Mouse (Mus musculus): ENCODE data around the gene Madd.

The Madd gene

DNA sequence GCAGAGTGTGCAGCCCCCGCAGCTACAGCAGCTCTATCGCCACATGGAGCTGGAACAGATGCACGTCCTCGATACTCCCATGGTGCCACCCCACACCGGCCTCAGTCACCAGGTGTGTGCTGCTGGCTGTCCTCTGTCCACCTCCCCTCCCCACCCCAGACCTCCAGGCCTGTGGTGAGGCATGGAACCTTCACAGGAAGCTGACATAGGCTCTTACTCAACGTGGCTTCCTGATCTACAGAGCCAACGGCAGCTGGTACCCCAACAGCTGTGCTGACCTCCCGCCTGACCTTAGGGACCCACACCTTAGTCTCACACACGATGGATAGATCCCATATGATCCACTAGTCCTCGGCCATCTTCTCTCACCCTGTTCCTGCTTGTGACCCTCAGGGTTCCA, 70.3 kb downstream of the Madd start:
- in situ Hi-C loops (cut with MboI; ENCODE audit: low pct_unique_long_range_greater_than_20kb in 1 of 2, low sequenced_read_pairs in 2 of 2, unreplicated experiment in 1 of 2) = loop anchor here (5.0 to 25.0 kb wide), 4 partner anchors 79 to 374 kb away; no protein-coding TSS in a partner anchor

DNA sequence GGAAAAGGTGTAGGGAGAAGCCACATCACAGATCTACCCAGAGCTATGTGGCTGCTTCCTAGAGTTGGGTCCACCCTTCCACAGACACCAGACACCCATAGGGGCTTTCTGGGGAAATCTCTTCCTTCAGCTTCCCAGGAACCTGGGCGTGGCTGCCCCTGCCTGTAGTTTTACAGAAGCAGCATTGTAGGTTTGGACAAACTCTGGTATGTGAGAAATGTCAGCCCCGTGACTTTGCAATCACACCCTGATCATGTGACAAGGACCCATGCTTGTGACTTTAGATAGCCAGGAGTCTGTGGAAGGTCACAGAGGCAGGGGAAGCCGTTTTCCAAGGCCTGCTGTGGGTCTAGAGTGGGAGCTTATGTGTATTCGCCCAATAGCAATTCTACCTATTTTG, 71.1 kb downstream of the Madd start:
- in situ Hi-C loops (cut with MboI; ENCODE audit: low pct_unique_long_range_greater_than_20kb in 1 of 2, low sequenced_read_pairs in 2 of 2, unreplicated experiment in 1 of 2) = loop anchor here (5.0 to 25.0 kb wide), 4 partner anchors 80 to 375 kb away; no protein-coding TSS in a partner anchor

DNA sequence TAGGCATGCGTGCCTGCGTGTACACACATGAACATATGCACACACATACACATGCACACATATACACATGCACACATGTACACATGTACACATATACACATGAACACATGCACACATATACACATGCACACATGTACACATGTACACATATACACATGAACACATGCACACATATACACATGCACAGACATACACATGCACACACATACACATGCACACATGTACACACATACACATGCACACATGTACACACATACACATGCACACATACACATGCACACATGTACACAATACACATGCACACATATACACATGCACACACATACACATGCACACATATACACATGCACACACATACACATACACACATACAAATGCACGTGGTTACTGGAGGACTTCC, 71.8 kb downstream of the Madd start:
- in situ Hi-C loops (cut with MboI; ENCODE audit: low pct_unique_long_range_greater_than_20kb in 1 of 2, low sequenced_read_pairs in 2 of 2, unreplicated experiment in 1 of 2) = loop anchor here (5.0 to 25.0 kb wide), 4 partner anchors 80 to 375 kb away; no protein-coding TSS in a partner anchor

DNA sequence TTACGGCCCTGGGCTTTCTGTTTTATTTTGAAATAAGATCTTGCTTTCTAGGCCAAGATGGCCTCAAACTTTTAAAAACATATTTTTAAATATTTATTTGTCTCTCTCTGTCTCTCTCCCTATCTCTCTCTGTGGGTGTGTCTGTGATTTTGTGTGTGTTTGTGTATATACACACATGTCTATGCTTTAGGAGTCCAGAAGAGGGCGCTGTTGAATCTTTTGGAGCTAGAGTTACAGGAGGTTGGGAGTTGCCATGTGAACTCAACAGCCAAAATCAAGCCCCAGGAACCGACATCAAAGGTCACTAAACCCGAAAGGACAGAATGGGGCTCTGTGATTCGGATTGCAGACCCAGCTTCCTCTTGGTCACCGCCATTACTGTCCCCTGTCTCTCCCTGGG, 73.2 kb downstream of the Madd start:
- in situ Hi-C loops (cut with MboI; ENCODE audit: low pct_unique_long_range_greater_than_20kb in 1 of 2, low sequenced_read_pairs in 2 of 2, unreplicated experiment in 1 of 2) = loop anchor here (5.0 to 25.0 kb wide), 4 partner anchors 82 to 377 kb away; no protein-coding TSS in a partner anchor

DNA sequence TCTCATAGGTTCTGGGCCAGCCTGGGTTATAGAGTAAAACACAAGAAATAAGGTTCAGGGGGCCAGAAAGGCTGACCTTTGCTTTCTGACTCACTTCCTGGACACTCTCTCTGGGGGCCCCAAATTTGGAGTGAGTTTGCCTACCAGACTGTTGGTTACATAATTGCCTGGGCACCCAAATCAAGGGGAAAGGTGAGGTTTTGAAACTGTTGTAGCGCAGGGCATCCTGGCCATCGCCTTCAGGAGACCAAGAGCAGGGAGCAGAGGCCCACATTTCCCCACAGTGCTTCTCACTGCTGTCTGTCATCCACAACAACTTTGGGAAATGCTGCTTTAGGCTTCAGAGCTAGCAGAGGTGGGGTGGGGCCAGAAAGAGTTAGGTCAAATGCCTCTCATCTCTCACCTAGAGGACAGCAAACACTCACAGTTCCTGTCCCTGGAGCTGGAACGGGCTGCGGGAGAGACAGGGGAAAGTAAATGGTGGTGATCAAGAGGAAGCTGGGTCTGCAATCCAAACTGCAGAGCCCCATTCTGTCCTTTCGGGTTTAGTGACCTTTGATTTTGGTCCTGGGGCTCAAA, 73.7 kb downstream of the Madd start:
- in situ Hi-C loops (cut with MboI; ENCODE audit: low pct_unique_long_range_greater_than_20kb in 1 of 2, low sequenced_read_pairs in 2 of 2, unreplicated experiment in 1 of 2) = loop anchor here (5.0 to 25.0 kb wide), 4 partner anchors 82 to 377 kb away; no protein-coding TSS in a partner anchor

DNA sequence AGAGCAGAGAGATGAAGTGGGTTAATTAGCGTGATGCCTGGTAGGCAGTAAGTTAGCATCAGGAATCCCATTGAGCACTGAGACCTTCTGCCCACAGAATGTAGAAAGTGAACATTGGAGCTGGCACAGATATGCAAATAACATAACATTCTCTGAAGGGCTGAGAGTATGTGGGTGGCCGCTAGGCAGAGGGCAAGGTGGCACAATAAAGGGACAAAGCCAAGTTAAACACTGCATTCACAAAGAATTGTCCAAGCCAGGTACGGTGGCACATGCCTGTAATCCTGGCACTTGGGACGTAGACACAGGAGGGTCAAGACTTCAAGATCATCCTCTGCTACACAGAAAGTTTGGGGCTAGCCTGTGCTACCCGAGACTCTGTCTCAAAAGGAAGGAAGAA, 74.4 kb downstream of the Madd start:
- in situ Hi-C loops (cut with MboI; ENCODE audit: low pct_unique_long_range_greater_than_20kb in 1 of 2, low sequenced_read_pairs in 2 of 2, unreplicated experiment in 1 of 2) = loop anchor here in 1 of 2 experiments (25.0 kb wide), 1 partner anchor 378 kb away; no protein-coding TSS in a partner anchor

DNA sequence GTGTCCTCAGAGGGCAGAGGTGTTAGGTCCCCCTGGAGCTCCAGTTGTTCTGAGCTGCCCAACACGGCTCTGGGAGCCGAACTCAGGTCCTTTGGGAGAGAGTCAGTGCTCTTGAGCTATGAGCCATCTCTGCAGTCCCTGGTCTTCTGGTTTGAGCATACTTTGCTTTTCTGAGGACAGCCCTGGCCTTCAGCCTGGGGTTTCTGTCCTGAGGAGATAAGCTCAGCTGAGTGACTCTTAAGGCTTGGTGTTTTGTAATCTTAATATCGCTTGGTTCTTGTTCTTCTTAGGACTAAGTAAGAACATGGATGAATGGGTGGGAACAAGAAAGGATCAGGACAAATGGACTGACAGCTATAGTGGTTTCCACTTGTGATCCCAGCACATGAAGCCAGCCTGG, 75.5 kb downstream of the Madd start:
- in situ Hi-C loops (cut with MboI; ENCODE audit: low pct_unique_long_range_greater_than_20kb in 1 of 2, low sequenced_read_pairs in 2 of 2, unreplicated experiment in 1 of 2) = loop anchor here in 1 of 2 experiments (25.0 kb wide), 1 partner anchor 379 kb away; no protein-coding TSS in a partner anchor

DNA sequence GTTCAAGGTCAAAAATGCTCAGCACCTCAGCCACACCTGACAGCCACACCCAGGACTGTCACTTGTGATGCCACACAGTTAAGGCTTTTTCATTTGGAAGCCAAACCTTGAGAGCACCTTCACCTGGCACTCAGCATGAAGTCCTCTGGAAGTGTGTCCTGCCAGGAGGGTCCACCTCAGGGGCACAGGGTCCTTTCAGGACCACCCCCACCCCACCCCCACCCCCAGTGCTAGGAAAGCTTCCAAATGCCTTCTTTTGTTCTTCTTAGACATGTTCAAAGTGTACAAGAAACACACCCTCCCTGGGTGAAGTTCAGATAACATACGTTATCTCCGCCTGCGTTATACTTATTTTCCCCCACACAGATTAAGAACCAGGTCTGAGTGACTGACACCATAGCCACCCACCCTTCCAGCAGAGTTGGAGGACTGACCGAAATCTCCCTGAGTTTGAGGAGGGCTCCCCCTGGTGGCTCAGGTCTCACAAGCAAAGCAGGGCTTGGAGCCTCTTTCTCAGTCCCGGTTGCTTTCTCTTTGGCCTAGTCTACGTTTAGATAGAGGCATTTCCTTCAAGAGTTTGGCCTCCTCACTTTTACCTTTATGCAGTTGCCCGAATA, 82.4 kb downstream of the Madd start:
- in situ Hi-C loops (cut with MboI; ENCODE audit: low pct_unique_long_range_greater_than_20kb in 1 of 2, low sequenced_read_pairs in 2 of 2, unreplicated experiment in 1 of 2) = loop anchor here in 1 of 2 experiments (25.0 kb wide), 1 partner anchor 386 kb away; no protein-coding TSS in a partner anchor

DNA sequence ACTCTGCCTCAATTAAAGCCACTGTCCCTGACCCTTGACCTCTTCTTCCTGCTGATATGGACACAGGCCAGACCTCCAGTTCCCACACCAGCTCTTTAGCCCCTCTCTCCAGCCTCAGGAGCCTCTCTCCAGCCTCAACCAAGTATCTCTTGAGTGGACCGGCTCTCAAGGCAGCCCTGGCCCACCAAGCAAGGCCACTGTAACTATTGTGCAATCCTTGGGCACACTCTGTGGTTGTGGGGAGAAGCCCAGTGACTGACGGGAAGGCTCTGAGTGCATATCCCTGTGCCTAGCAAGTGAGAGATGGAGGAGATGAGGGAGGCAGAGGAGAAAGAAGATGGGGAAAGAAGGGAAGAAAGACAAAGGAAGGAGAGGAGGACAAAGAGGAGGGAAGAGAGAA, 85.5 kb downstream of the Madd start:
- in situ Hi-C loops (cut with MboI; ENCODE audit: low pct_unique_long_range_greater_than_20kb in 1 of 2, low sequenced_read_pairs in 2 of 2, unreplicated experiment in 1 of 2) = loop anchor here (5.0 kb wide), 2 partner anchors 56 to 66 kb away; no protein-coding TSS in a partner anchor

DNA sequence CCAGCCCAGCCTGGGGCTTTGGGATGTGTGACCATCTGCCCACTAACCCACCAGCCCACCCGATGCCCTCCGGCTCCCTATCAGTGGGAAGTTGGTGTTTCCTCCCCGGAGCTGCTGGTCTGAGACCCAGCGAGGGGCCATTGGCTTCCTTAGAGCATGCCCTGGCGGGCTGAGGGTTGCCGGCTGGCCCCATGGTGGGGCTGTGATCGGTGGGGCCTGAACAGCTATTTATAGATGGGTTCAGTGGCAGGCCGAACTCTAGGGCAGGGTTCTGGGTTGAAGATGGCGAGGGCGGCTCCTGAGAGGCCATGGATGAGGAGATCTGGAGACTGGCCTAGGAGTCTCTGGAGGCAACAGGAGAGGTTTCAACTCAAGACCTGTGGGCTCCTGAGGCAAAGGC, 86.6 kb downstream of the Madd start:
- in situ Hi-C loops (cut with MboI; ENCODE audit: low pct_unique_long_range_greater_than_20kb in 1 of 2, low sequenced_read_pairs in 2 of 2, unreplicated experiment in 1 of 2) = loop anchor here (5.0 kb wide), 2 partner anchors 55 to 65 kb away; no protein-coding TSS in a partner anchor

DNA sequence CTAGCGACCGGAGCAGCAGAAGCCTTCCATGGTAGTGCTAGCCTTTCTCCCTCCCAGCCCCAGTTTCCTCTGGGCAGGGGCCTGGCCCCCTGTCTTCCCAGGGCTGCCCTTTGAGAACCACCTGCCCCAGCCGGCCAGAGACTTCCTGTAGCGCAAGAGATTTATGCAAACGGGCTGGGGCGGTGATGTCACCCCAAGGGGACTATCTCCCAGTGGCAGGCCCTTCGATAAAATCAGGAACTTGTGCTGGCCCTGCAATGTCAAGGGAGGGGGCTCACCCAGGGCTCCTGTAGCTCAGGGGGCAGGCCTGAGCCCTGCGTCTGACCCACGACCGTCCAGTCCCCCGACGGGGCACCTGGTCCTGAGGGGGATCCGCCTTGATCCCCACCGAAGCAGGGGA, 87.1 kb downstream of the Madd start:
- in situ Hi-C loops (cut with MboI; ENCODE audit: low pct_unique_long_range_greater_than_20kb in 1 of 2, low sequenced_read_pairs in 2 of 2, unreplicated experiment in 1 of 2) = loop anchor here (5.0 kb wide), 2 partner anchors 54 to 64 kb away; no protein-coding TSS in a partner anchor

DNA sequence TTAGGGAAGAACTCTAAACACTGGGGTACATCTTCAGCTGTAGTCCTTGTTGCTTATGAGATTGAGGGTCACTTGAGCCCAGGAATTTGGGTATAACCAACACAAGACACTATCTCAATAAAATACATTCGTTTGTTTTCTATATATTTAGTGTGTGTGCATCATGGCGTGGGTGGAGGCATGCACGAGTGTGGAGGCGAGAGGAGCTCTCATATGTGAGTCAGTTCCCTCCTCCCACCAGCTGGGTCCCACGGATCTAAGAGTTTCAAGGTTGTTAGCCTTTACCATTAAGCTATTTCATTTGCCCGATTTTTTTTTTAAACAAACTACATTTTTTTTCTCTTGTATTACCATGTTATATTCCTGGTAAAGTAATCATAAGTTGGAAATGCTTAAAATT, 92.8 kb downstream of the Madd start:
- in situ Hi-C loops (cut with MboI; ENCODE audit: low pct_unique_long_range_greater_than_20kb in 1 of 2, low sequenced_read_pairs in 2 of 2, unreplicated experiment in 1 of 2) = no loop called here

DNA sequence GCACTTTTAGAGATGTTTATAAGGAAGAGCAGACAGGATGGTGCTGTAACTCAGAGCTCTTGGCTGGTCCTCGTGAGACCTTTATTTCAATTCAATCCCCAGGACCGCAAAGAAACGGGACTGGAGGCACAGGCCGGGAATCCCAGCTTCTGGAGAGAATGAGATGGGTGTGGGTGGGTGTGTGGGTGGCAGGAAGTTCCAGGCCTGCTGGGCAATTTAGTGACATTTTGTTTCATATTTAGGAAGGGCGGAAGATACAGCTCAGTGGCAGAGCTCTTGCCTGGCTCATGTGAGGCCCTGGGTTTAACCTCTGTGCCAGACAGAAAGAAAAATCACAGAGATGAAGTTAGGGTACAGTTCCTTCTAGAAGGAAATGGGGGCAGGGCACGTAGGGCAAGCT, 93.4 kb downstream of the Madd start:
- in situ Hi-C loops (cut with MboI; ENCODE audit: low pct_unique_long_range_greater_than_20kb in 1 of 2, low sequenced_read_pairs in 2 of 2, unreplicated experiment in 1 of 2) = no loop called here

DNA sequence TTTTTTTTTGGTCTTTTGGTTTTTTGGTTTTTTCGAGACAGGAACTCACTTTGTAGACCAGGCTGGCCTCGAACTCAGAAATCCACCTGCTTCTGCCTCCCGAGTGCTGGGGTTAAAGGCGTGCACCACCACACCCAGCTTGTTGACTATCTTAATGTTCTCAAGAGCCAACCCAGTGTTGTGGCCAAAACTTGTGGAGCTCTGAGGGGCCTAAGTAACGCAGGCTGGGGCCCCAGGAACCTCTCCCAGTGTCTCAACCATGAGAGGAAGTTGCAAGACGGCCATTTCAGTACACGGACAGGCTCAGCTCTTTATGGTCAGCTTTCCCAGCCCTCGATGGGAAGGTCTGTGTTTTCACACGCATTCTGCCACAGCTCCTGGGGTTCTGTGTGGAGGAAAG, 94.7 kb downstream of the Madd start:
- in situ Hi-C loops (cut with MboI; ENCODE audit: low pct_unique_long_range_greater_than_20kb in 1 of 2, low sequenced_read_pairs in 2 of 2, unreplicated experiment in 1 of 2) = no loop called here

DNA sequence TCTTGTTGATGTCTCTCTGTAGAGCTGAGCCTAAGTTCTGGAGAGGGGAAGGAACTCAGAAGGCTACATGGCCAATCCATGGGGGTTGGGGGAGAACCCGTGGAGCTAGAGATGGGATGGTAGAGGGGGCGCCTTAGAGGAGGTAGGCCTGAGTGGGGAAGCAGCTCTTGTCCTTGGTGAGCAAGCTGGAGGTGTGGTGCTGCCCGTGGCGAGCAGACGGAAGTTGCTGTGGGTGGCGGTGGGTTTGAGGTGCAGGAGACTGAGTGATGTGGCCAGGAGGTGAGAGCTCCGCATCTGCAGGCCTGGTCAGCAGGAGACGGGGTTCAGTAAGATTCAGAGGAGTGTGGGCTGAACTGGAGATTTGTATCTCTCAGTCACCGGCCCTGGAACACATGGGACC, 96.2 kb downstream of the Madd start:
- in situ Hi-C loops (cut with MboI; ENCODE audit: low pct_unique_long_range_greater_than_20kb in 1 of 2, low sequenced_read_pairs in 2 of 2, unreplicated experiment in 1 of 2) = no loop called here
